Mouse (Mus musculus) activated CD4-positive, CD25-positive, alpha-beta regulatory T cell, adult 4 months (primary cell): ENCODE results near the gene Ptgis. TPM values are rescaled to one million over a fixed set of nuclear protein-coding genes. Genes with fewer than 3 reads are reported as not detected.

Source experiments
- ATAC-seq: one replicate; pipeline ENCODE4 v1.8.0; 2017
- polyA plus RNA-seq, 2 experiments: library from polyadenylated mRNA; unstranded; fragments of 100-300 nt; shearing (Covaris generic); gene quantifications; one replicate each; pipeline ENCODE4 v1.2.1; 2017

The Ptgis gene
- under 1 TPM in 1 of 2 experiments, not detected in 1; 0.17 TPM for polyA plus RNA-seq

DNA sequence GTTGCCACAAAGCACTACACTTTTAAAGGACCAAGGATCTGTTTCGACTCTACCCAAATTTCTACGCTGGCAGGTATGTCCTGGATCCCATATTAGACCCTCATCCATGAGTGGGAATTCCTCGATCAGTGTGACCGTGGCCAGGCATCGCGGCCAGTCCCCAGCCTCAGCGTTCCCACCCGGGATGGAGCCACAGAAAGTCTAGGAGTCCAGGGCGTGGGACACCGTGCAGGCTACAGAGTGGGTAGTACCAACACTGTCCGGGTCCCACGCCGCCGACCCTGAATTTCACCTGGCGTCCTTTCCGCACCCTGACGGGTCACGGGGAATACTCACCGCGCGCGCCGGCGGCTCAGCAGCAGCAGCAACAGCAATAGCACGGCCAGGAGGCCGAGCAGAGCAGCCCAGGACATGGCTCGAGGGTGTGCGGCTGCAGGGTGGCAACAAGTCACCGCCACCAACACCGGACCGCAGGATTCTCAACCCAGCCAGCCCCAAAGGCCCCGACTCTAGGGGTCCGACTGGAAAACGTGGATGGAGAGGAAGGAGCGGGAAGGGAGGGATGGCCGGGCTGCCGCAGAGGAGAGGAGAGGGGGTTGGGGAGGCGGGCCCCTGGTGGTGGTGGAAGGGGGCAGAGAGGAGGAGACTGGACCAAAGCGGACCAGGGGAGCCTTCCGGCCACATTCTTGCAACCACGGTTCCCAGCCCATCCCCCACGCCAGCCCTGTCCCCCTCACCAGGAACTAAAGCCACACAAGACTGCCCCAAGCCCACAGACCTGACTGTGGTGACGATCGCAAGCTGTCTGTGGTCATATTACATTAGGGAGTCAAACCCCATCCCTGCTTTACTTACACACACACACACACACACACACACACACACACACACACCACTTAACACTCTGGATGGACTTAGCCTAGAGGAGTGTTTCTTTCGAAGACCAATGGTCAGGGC is at the start of gene Ptgis:
Gene Ptgis (minus strand): TSS at position 597 of the 957 bp plus-strand sequence.
- ATAC-seq = no peak

DNA sequence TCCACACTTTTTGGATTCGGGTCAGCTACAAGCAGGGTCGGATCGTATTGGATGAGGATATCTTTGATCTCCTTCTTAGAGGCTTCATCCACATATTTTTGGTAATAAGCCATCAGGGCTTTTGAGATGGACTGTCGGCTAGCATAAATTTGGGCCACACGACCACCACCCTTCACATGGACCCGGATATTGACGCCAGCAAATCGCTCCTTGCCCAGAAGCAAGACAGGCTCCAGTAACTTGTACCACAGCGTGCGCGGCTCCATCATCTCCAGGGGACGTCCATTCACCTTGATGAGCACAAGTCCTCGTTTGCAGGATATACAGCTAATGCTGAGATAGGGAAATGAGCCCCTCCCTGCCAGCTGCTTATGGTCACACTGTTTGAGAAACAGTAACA is 41.1 kb upstream of the Ptgis start:
- ATAC-seq = no peak

GRCm38 (mm10) chr2:167280986-167281310 is 40.5 kb upstream of the Ptgis start:
- ATAC-seq = no peak

DNA sequence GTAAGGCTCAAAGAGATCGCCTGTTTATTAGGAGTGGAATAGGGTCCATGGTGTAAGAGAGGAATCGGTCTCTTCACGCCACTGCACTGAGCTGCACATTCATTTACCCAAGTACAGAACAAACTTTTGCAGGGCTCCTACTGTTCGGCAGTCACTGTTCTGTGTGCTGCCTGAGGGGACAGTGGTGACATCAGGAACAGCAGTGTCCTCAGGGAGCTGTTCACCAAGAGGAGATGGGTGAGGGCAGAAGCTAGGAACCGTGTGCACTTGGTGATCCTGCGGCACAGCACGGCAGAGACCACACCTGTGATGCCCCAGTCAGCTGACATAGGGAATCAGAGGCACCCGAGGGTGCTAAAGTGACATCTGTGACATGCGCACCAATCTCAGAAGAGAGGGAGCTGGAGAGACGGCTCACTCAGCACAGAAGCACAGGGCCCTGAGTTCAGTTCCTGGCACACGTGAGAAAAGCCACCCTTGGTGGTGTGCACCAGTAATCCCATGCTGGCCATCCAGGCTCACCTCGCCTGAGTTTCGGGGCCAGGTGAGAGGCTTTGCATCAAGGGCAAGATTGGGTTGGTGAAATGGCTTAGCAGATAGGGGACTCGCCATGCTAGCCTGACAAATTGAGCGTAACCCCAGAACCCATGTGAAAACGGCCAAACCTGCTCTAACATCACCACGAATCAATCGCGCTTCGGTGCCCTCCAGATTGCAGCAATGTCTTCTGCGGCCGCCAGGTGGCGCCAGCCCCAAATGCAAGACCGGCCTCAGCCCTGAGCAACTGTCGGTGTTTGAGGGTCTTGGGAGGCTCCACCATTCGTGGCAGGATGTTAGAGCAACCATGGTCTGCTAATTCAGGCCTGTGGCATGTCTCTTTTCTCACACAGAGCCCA is 39.9 kb upstream of the Ptgis start:
- ATAC-seq = peak; percentile 57

- ATAC-seq = peak; percentile 49
Measured at GRCm38 (mm10) chr2:167278751-167279526, 38.5 kb upstream of the Ptgis start.

DNA sequence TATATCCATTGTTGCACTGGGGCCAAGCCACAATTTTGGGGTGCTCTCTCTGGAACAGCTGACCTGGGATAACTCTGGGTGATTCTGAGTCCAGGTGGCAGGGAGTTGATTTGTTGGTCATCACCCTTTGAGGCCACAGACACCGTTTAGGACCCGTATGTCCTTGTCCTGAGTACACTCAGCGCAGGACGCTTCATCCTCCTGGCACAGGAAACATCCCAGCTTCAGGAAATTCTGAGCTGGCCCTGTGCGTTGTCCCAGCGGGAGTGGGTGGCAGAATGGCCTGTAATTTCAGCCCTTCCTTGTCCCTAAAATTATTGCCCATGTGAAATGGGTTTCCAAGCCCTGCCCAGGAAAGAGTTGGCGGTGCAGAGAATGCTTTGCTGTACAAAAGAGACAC is 37.6 kb upstream of the Ptgis start:
- ATAC-seq = no peak

GRCm38 (mm10) chr2:167277026-167277425 is 36.6 kb upstream of the Ptgis start:
- ATAC-seq = no peak

GRCm38 (mm10) chr2:167275856-167276255 is 35.5 kb upstream of the Ptgis start:
- no peak for ATAC-seq

DNA sequence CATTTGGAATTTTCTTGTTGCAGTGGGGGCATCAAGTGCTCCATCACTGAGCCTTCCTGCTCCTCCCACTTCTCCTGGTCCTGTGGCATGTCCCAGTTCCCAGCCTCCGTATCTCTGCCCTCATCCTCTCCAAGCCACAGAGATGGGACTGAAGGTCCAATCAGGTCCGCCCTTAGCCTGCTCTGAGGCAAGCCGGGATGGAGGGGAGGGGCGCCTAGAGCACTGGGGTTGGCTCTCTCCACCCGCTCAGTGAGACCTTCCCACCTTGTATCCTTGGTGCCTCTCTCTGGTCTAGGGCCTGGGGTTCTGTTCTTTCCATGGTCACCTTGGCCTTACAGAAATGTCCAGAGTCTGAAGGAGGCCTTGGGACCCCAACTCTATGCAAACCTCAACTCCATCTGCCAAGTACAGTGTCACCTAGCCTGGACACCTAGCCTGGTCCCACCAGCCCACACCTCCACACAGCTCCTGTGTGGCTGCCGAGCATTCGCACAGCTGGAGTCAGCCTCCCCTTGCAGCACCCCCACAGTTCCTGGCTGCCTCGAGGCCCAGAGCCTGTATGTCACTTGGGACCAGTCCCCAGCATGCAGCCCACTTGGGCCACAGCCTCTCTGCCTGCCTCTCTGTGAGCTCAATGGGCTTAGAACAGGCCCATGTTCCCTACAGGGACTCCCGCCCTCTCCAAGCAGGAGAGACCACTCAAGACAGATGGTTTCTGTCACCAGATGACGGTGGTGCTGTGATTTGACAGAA is 34.5 kb upstream of the Ptgis start:
- no peak for ATAC-seq

DNA sequence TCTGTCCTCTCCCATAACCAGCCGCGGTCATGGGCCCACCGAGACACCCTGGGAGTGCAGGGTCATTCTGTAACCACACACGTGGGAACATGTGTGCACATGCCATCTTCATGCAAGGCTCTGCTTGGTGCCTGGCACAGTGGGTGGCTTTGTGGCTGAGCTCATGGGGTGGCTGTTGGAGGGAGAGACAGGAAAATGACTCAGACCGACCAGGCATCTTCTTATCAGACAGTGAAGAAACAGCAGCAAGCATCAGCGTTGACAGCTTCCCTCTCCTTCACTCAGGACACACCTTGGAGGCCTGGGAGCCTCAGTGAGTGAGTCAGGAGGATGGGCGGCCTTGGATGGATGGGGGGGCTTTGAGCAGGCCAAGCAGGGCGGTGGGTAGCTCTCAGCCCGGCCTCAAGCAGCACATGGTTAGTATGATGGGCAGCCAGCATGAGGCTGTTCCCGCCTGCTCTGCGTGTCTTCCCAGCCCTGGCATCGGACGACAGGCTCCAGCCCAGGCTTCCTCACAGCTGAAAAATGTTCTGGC is 32.9 kb upstream of the Ptgis start:
- no peak for ATAC-seq

- no peak for ATAC-seq
Measured at GRCm38 (mm10) chr2:167272706-167273105, 32.3 kb upstream of the Ptgis start.

- no peak for ATAC-seq
Measured at GRCm38 (mm10) chr2:167271121-167271521, 30.7 kb upstream of the Ptgis start.

- ATAC-seq = no peak
Measured at GRCm38 (mm10) chr2:167270496-167270895, 30.1 kb upstream of the Ptgis start.

DNA sequence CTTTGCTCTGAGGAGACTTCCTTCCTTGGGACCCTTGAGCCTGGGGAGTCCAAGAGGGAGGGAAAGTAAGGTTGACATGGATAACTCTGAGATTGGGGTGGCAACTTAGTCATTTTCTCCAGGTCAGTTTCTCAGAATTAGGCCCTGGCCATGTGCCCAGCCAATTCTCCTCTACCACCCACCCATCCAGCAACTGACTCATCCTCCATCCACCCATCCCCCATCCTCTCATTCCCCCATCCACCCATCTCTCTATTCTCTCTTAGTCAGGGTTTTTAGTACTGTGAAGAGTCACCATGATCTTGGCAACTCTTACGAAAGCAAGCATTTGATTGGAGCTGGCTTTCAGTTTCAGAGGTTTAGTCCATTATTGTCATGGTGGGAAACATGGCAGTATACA is 28.3 kb upstream of the Ptgis start:
- ATAC-seq = no peak

DNA sequence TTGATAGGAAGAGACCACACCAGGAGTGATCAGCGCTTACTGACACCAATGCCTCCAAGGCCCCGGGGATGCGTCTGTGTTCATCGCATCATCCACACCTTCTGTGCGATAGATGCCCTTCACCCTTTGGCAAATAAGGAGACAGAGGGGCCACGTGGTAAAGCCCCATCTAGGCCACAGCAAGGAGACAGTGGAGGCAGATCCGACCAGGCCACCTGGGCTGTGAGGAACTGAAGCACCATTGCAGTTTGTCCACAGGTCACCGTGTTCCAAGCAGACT is 27.9 kb upstream of the Ptgis start:
- no peak for ATAC-seq

DNA sequence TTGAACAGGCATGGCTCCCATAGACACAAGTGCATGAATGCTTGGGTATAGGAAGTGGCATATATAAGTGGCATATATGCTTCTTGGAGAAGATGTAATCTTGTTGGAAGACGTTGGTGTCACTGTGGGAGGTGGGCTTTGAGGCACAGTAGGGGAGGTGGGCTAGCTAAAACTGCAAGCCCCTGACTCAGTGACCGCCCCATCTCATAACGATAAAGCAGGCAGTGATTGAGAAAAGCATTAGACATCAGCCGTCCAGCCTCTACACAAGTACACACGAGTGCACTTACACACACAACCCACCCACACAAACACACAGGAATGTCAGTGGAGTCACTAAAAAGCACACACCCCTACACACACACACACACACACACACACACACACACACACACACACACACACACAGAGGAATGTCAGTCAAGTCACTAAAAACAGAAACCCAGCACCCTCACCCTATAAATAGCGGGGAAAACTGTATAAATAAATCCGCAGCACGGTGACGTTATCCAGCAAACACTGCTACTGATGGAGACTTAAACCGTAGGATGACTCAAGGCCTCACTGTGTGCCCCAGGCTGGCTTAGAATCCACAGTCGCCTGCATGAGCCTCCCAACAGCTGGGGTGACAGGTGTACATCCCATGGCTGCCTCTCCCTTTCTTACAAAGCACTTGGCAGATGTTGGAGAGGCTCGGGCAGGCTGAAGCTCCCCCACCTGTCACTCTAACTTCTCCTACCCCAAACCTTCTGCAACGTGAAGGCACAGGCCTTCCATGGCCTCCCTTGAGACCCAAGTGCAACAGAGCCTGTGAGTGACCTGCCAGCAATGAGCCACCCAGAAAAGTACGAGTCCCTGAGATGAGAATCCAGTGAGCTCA is 27.4 kb upstream of the Ptgis start:
- no peak for ATAC-seq

DNA sequence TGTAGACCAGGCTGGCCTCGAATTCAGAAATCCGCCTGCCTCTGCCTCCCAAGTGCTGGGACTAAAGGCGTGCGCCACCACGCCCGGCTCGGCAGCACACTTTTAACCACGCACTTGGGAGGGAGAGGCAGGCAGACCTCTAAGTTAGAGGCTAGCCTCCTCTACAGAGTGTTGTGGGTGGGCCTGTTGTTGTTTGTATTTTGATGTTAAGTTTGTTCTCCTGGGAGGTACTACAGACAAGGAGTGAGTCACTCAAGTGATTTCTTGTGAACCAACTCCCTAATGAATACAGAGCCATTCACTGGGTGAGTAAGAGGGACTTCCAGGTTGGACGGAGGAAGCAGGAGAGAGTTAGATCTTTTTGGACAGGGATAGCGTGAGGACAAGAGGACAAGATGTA is 25.8 kb upstream of the Ptgis start:
- ATAC-seq = no peak

DNA sequence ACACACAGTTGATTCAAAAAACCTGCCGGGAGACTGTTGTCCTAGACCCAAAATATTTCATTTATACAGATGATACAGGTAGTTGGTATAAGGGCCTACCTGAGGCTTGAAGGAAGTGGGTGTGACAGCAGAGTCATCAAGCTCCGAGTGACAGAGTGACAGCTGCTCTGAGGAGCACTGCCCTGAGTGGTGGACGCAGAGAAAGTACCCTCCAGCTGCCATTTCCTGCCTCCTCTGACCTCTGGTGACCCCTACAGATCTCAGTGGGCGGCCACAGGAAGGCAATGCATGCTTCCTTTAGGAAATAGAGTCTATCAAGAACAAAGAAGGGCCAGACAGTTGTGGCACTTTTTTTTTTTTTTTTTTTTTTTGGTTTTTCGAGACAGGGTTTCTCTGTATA is 25.4 kb upstream of the Ptgis start:
- no peak for ATAC-seq

DNA sequence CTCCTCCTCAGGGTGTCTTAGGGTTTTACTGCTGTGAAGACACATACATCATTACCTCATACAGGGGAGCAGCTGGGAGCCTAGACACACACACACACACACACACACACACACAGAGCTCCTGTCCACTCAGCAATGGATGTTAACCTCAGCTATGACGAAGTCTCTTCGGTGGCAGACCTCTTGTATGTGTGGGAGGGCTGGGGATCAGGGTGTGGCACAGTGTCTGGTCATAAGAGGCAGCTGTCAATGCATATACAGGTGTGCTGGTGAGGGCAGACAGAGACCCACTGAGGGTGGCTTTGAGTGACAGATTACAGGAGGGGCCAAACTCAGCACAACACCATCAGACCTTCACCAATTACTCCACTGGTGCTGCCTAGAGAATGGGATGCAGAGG is 24.6 kb upstream of the Ptgis start:
- ATAC-seq = no peak

GRCm38 (mm10) chr2:167263931-167264330 is 23.5 kb upstream of the Ptgis start:
- no peak for ATAC-seq
